Mouse (Mus musculus): Measurements from ENCODE around the gene Mrps23.
"Not testable (repeated sequence)": the region's sequence is repeated elsewhere in the genome, so short reads cannot be mapped to it uniquely, and the experiment has no call there.

The Mrps23 gene

GRCm38 (mm10) chr11:88180467-88180958 lies 23.7 kb upstream of the Mrps23 start:
- DNase-seq, result no peak

GRCm38 (mm10) chr11:88180959-88181619 lies 23.1 kb upstream of the Mrps23 start:
- DNase-seq, result no peak

GRCm38 (mm10) chr11:88184632-88185180 lies 19.5 kb upstream of the Mrps23 start:
- DNase-seq, result no peak

- DNase-seq, result no peak
Measured at GRCm38 (mm10) chr11:88186078-88186946, 17.9 kb upstream of the Mrps23 start.

GRCm38 (mm10) chr11:88186947-88187243 lies 17.3 kb upstream of the Mrps23 start:
- DNase-seq, result no peak

GRCm38 (mm10) chr11:88187417-88188133 lies 16.6 kb upstream of the Mrps23 start:
- peak; percentile 70 to 74 for DNase-seq

GRCm38 (mm10) chr11:88188216-88188615 lies 16.0 kb upstream of the Mrps23 start:
- DNase-seq, result no peak

GRCm38 (mm10) chr11:88188635-88189034 lies 15.6 kb upstream of the Mrps23 start:
- DNase-seq, result no peak

- peak in 1 of 2 experiments; percentile 37 for DNase-seq
Measured at GRCm38 (mm10) chr11:88192595-88192994, 11.6 kb upstream of the Mrps23 start.

- DNase-seq, result no peak
Measured at GRCm38 (mm10) chr11:88193098-88193823, 10.9 kb upstream of the Mrps23 start.

GRCm38 (mm10) chr11:88193824-88194696 lies 10.1 kb upstream of the Mrps23 start:
- DNase-seq, result no peak

- DNase-seq, result not testable (repeated sequence)
Measured at GRCm38 (mm10) chr11:88195699-88196098, 8.5 kb upstream of the Mrps23 start.

- DNase-seq, result no peak
Measured at GRCm38 (mm10) chr11:88197153-88197576, 7.0 kb upstream of the Mrps23 start.

- no peak for DNase-seq
Measured at GRCm38 (mm10) chr11:88198223-88198622, 6.0 kb upstream of the Mrps23 start.

GRCm38 (mm10) chr11:88201172-88201571 lies 3.0 kb upstream of the Mrps23 start:
- no peak for DNase-seq

- DNase-seq, result no peak
Measured at GRCm38 (mm10) chr11:88202077-88202476, 2.1 kb upstream of the Mrps23 start.

- DNase-seq, result no peak
Measured at GRCm38 (mm10) chr11:88204593-88205368, 593 bp downstream of the Mrps23 start.

- DNase-seq, result not testable (repeated sequence)
Measured at GRCm38 (mm10) chr11:88206576-88206975, 2.4 kb downstream of the Mrps23 start.

GRCm38 (mm10) chr11:88207697-88208096 lies 3.5 kb downstream of the Mrps23 start:
- DNase-seq, result no peak

GRCm38 (mm10) chr11:88211824-88212582 lies 7.8 kb downstream of the Mrps23 start:
- no peak for DNase-seq
